Mouse (Mus musculus) stomach, embryonic 16.5 days (tissue): ENCODE data around the gene Tnfsf13. TPM values are rescaled to one million over a fixed set of nuclear protein-coding genes. Genes with fewer than 3 reads are reported as not detected.
A peak's percentile ranks its signal among the peaks of the same experiment; 100 is the strongest.

Experiments
- ATAC-seq: fragments of 200-750 bp; cut with Nextera tagmentation; 2 replicates; pipeline ENCODE4 v1.8.0; 2017; ENCODE audit warnings: moderate number of reproducible peaks, moderate TSS enrichment; ENCODE audit not compliant: insufficient read depth, low FRiP score
- H3K27ac ChIP-seq: fragments of 300-500 bp; sonication (generic); 2 replicates; pipeline ENCODE4 v1.5.1; 2014; ENCODE audit warnings: low read length
- H3K27me3 ChIP-seq: fragments of 300-500 bp; sonication (generic); 2 replicates; pipeline ENCODE4 v1.6.1; 2014; ENCODE audit warnings: low read length, control low read depth, mixed read lengths; ENCODE audit not compliant: control insufficient read depth, insufficient read depth
- H3K36me3 ChIP-seq: fragments of 300-500 bp; sonication (generic); 2 replicates; pipeline ENCODE4 v1.6.1; 2014; ENCODE audit warnings: low read length; ENCODE audit not compliant: control insufficient read depth, insufficient read depth
- H3K4me1 ChIP-seq: fragments of 300-500 bp; sonication (generic); 2 replicates; pipeline ENCODE4 v1.6.1; 2014; ENCODE audit warnings: low read length, control low read depth, mixed read lengths; ENCODE audit not compliant: control insufficient read depth, insufficient read depth
- H3K4me2 ChIP-seq: fragments of 300-500 bp; sonication (generic); 2 replicates; pipeline ENCODE4 v1.6.1; 2014; ENCODE audit warnings: low read depth, low read length, mixed read lengths
- H3K4me3 ChIP-seq: fragments of 300-500 bp; sonication (generic); replicated peaks from 2 replicates; pipeline ENCODE4 v1.5.1; 2014; ENCODE audit warnings: mild to moderate bottlenecking, low read length
- H3K9ac ChIP-seq: fragments of 300-500 bp; sonication (generic); 2 replicates; pipeline ENCODE4 v1.6.1; 2014; ENCODE audit warnings: low read length
- H3K9me3 ChIP-seq: fragments of 300-500 bp; sonication (generic); replicated peaks from 2 replicates; pipeline ENCODE4 v1.6.1; 2016; ENCODE audit warnings: low read length, control low read depth; ENCODE audit not compliant: control insufficient read depth
- WGBS: fragments of 180-500 bp; shearing (Covaris S2); extraction: QIAGEN DNeasy Blood & Tissue Kit; methylation state at CpG from one replicate; pipeline ENCODE4 v1.1.7; 2014; 5-methylcytosine and 5-hydroxymethylcytosine counted together
- polyA plus RNA-seq: library from polyadenylated mRNA; unstranded; fragments of >200 nt; fragmentation: Nextera tagmentation; extraction: Ambion mirVana; gene quantifications from 2 replicates; pipeline ENCODE4 v1.2.1, GENCODE M21; 2015

The Tnfsf13 gene
- polyA plus RNA-seq, 1 experiment from 2014 or later, result 0.59 TPM

DNA sequence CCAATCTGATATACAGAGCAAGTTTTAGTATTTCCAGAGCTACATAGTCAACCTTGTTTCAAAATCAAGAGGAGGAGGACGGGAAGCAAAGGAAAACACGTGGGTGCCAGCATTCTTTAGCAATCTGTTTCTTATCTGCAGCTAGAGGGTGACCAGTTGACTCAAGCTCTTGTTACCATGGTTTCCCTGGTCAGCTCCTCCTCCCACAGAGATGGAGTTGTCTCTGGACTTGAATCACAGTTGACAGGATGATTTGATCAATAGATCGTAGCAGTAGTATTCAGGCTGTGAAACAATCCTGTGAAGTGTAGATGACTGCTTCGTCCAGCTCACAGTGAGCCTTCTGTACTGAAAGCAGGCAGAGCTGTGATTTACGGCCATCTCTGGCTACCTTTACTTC, 30.3 kb upstream of the Tnfsf13 start:
- H3K4me3 ChIP-seq, result no peak overlapping the region
- no peaks in the 10 kb centered on the region for H3K9me3 ChIP-seq
- no peaks in the 10 kb centered on the region for H3K36me3 ChIP-seq
- no peak overlapping the region for H3K9ac ChIP-seq
- H3K4me1 ChIP-seq, result 0 out of 2 replicates have a peak, but pooled peaks cover 3% of the 10 kb centered on the region
- H3K4me2 ChIP-seq, result no peak overlapping the region
- H3K27ac ChIP-seq, result no peak overlapping the region
- WGBS, result 12% methylated on average over 5 of the region's 5 CpGs
- no peaks in the 10 kb centered on the region for H3K27me3 ChIP-seq
- ATAC-seq, result no peak; the same call in 1 of the 2 replicates

DNA sequence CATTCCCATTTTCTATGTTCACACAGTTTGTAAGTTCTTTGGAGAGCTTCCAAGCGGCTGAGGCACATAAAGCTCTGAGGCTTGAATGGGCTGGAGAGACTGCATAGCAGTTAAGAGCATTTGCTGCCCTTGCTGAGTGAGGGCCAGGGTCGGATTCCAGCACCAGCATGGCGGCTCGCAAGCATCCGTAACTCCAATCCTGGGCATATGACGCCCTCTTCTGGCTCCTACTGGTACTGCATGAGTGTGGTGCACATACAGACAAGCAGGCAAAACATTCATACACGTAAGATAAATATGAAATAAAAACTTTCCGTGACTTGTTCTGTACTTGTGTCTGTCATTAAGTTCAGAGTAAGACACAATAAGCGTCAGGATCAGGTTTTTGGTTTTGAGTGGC, 29.9 kb upstream of the Tnfsf13 start:
- Histone ChIP-seq H3K9ac (no peak overlapping the region), H3K27ac (no peak overlapping the region), H3K9me3 (no peaks in the 10 kb centered on the region), H3K4me2 (no peak overlapping the region), H3K4me3 (no peak overlapping the region), H3K27me3 (no peaks in the 10 kb centered on the region), H3K4me1 (0 out of 2 replicates have a peak, but pooled peaks cover 3% of the 10 kb centered on the region), H3K36me3 (no peaks in the 10 kb centered on the region)
- 56% methylated on average over 9 of the region's 9 CpGs for WGBS
- no peak for ATAC-seq

DNA sequence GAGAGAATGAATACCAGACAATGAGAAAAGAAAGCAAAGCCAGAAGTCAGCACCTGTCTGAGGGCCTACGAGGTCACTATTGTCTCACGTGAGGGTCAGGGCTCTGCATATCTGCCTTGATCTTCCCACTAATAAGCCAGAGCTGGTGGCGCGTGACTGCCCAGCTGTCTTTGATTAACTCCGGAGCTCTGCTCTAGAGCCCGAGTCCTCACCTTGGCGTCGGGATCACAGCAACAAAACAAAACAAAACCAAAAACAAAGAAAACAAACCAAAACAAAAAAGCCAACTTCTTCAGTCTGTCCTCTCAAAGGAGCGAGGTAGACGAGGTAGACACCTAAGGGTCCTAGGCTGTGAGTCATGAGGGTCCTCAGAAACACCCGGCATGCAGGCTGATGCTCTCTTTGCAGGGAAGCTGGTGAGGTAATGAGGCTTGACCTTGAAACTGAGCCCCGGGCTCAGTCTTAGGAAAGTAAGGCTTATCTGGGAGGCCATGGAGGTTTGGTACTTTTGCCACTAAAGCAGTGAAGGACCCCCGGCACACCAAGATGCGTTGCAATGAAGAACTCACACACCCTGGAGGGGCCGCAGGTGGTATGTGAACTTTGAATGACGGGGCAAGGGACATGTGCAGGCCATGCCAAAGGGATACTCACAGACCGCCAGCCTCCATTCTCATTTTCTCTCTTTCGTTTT, 29.2 kb upstream of the Tnfsf13 start:
- 0 out of 2 replicates have a peak, but pooled peaks cover 3% of the 10 kb centered on the region for H3K4me1 ChIP-seq
- H3K27me3 ChIP-seq, result no peaks in the 10 kb centered on the region
- WGBS, result 75% methylated on average over 18 of the region's 18 CpGs
- H3K9ac ChIP-seq, result no peak overlapping the region
- H3K4me2 ChIP-seq, result no peak overlapping the region
- H3K36me3 ChIP-seq, result no peaks in the 10 kb centered on the region
- no peak overlapping the region for H3K27ac ChIP-seq
- H3K9me3 ChIP-seq, result no peaks in the 10 kb centered on the region
- H3K4me3 ChIP-seq, result no peak overlapping the region
- ATAC-seq, result no peak

DNA sequence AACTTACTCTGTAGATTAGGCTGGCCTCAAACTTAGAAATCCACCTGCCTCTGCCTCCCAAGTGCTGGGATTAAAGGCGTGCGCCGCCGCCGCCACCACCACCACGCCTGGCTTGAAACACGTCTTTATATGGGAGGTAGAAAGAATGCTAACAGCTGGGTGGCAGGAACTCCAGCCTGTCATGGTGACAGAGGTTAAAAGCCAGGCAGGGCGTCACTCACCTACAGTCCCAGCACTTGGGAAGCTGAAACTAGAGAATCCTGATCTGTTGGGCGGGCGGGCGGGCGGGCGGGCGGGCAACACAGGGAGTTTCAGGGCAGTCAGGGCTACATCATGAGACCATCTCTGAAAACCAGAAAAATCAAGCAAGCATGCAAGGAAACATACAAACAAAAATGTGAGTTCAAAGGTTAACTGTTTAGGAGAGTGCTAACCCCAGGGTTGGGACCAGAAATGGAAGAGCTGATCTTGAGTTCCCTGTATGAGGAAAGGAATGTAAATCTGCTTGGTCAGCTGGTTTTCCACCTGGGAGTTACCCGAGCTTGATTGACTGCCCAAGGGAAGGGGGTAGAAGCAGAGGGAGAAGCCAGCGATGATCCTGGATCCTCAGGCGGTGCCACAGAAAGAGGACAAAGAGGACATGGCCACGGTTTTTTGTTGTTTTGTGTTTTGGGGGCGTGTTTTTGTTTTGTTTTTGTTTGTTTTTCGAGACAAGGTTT, 27.5 kb upstream of the Tnfsf13 start:
- Histone ChIP-seq H3K36me3 (no peaks in the 10 kb centered on the region), H3K9ac (no peak overlapping the region), H3K4me3 (no peak overlapping the region), H3K4me2 (no peak overlapping the region), H3K4me1 (no peaks in the 10 kb centered on the region), H3K27ac (no peak overlapping the region), H3K27me3 (no peaks in the 10 kb centered on the region), H3K9me3 (no peaks in the 10 kb centered on the region)
- 81% methylated on average over 20 of the region's 20 CpGs for WGBS
- ATAC-seq, result no peak

DNA sequence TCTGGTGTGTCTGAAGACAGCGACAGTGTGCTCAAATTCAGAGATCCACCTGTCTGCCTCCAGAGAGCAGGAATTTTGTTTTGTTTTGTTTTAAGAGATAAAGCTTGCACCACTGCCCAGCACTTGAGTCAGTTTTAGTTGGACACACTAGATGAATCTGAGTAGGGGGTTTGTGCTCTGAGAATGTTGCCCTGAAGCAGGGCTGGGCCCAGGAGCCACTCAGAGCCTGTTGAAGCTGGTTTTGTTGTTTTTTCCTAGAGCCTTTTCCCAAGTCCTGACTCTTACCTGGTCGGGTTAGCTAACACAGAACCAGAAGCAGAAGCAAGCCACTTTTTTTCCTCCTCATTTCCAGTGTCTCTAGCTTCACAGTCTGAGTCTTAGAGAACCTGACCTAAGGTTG, 25.5 kb upstream of the Tnfsf13 start:
- ATAC-seq, result no peak
- H3K4me1 ChIP-seq, result no peaks in the 10 kb centered on the region
- WGBS, result 73% methylated on average over 2 of the region's 2 CpGs
- no peaks in the 10 kb centered on the region for H3K36me3 ChIP-seq
- no peak overlapping the region for H3K27ac ChIP-seq
- no peak overlapping the region for H3K9ac ChIP-seq
- no peak overlapping the region for H3K4me3 ChIP-seq
- H3K9me3 ChIP-seq, result no peaks in the 10 kb centered on the region
- no peaks in the 10 kb centered on the region for H3K27me3 ChIP-seq
- no peak overlapping the region for H3K4me2 ChIP-seq

DNA sequence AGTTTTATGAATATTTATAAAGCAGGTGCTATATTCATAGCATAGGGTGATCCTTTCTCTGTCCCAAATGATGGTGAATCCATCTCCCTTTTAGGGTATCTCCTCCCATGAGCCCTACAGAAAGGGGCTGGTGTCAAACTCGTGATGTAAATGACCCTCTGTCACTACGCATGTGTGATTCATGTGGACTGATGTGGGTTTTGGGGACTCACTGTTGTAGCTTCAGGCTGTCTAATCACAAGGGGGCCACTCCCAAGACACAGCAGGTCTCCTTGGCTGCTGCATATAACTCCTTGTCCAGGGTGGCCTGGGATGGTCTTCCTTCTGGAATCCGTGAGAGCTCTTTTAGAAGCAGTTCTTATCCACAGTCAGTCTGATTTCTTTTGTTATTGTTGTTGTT, 24.9 kb upstream of the Tnfsf13 start:
- H3K4me3 ChIP-seq, result no peak overlapping the region
- no peak for ATAC-seq
- no peak overlapping the region for H3K27ac ChIP-seq
- H3K9me3 ChIP-seq, result no peaks in the 10 kb centered on the region
- no peak overlapping the region for H3K4me2 ChIP-seq
- H3K27me3 ChIP-seq, result no peaks in the 10 kb centered on the region
- H3K4me1 ChIP-seq, result no peaks in the 10 kb centered on the region
- 73% methylated on average over 3 of the region's 3 CpGs for WGBS
- no peaks in the 10 kb centered on the region for H3K36me3 ChIP-seq
- H3K9ac ChIP-seq, result no peak overlapping the region

DNA sequence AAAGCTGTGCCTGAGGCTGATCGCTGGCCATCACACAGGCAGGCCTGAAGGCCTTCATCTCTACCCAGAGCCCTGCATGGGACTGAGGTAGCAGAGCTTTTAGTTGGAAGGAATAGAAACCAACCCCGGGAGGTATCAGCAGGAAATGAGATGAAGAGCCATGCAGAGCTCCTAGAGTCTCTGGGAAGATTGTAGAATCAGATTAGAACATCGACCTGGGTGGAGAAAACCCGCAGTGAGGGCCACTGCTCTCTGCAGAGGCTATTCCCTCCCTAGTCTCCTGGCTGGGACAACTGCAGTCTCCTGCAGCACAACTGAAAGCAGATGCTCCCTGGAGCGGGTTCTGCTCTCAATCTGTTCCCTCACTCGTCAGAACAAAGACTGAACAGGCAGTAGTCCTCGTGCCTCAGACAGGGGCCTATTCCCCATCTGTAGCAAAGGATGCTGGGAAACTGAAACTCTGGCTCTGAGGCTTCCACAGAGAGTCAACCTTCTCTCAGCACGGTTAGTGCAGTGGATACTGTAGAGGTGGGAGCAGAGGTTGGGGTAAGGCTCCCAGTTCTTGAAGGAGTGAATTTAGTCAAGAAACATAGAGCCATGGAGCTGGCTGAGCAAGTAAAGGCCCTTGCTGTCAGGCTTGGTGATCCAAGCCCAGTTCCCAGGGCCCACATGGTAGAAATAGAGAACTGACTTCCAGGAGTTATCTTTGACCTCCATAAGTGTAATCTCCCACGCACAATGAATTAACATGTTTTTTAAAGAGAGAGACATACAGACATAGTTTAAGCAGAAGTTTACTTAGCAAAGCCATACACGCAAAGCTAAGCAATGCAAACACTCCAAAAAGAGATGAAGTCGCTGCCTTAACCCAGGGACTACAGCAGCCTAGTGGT, 24.2 kb upstream of the Tnfsf13 start:
- no peak for ATAC-seq
- Histone ChIP-seq H3K9ac (peak overlapping the region; percentile 11; the same call in 1 of the 2 replicates), H3K4me3 (no peak overlapping the region), H3K27me3 (no peaks in the 10 kb centered on the region), H3K4me1 (no peaks in the 10 kb centered on the region), H3K9me3 (no peaks in the 10 kb centered on the region), H3K36me3 (no peaks in the 10 kb centered on the region), H3K4me2 (no peak overlapping the region), H3K27ac (no peak overlapping the region)
- WGBS, result 50% methylated on average over 11 of the region's 11 CpGs

DNA sequence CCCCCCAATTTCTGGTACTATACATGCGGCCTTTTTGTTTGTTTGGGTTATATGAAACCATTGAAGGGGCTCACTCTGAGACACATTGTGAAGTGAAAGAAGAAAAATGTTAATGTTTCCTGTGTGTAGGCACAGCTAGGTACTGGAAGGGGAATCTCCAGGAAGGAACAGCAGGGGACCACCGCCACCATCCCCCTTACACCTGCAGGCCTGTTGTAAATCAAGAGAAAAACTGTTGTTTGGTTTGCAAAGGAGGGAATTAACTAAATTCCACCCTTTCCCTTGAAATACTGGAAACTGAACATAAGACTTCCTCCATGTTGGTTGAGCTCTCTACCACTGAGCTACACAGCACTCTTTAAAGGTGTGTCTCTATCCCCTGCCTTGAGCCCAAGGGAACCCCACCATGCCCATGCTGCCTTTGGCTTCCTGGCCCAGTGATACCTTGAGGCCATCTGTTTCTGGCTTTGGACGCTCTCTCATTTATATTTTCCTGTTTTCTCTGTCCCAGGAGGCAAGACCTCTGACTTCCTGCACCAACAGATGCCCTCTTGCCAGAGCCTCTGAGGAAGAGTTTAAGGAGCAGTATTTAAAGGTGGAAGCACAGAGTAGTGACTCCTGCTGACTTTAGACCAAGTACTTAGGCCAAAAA, 23.2 kb upstream of the Tnfsf13 start:
- no peak for ATAC-seq
- WGBS, result 84% methylated on average over 3 of the region's 3 CpGs
- Histone ChIP-seq H3K4me3 (no peak overlapping the region), H3K27ac (no peak overlapping the region), H3K4me2 (no peak overlapping the region), H3K9ac (no peak overlapping the region), H3K4me1 (0 out of 2 replicates have a peak, but pooled peaks cover 3% of the 10 kb centered on the region), H3K36me3 (no peaks in the 10 kb centered on the region), H3K27me3 (no peaks in the 10 kb centered on the region), H3K9me3 (no peaks in the 10 kb centered on the region)
